Mouse (Mus musculus) bone marrow macrophage, adult 2 months (primary cell): ENCODE data around the gene Lpo.

Experiments
- CTCF ChIP-seq: IDR thresholded peaks from 2 replicates; pipeline ENCODE4 v1.5.1; 2012; ENCODE audit warnings: low read depth, mild to moderate bottlenecking, low read length, moderate library complexity
- POLR2A ChIP-seq: IDR thresholded peaks from 2 replicates; pipeline ENCODE4 v1.6.1; 2012; ENCODE audit warnings: mild to moderate bottlenecking, low read depth, low read length, borderline replicate concordance

DNA sequence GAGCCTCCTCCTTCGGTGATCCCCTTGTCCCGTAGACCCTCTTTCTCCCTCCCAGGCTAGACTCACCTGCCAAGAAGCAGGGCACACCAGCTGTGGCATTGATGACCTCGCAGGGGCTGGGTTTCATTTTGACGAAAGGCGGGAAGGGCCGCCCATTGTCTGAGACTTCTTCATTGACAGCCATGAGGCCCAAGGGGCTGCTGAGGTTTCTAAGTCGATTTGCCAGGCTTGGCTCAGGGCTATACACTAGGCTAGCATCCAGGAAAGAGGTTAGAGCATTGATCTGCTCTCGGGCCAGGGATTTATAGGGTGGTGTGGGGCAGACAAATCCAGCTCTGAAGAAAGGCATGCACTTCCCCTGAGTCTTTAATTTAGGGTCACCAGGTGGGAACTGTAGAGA, 13.3 kb downstream of the Lpo start:
- no peak for TF ChIP-seq POLR2A
- TF ChIP-seq CTCF: no peak
